In the genomic region with DNA sequence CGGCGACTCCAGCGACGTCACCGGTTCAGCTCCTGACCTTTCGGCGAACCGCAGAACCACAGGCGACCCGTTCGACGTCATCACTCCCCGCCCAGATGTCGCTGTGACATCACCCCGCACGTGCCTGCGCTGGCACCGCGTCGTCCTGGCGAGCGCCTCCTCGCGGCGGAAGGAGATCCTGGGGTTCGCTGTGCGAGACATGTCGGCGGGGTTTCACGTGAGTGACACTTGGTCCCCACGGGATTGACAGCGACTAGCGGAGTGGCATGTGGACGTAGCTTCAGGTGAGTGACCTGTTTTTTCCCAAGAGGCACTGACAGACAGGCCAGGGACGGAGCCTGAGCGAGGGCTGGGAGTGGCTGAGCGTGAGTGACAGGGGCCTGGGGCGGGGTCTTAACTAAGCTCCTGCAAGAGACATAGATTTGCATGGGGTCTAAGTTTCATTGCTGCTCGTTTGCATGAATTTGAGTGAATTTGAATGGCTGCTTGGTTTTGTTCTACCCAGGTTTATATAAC, we compare ENCODE assay signal across 8 mouse cellular contexts.
DNase-seq lines count a peak whose midpoint lies in the region; ATAC-seq lines count a peak whose summit lies in the region.

No protein-coding gene starts in this region.

- peak overlapping the region; percentile 51 for H3K9ac ChIP-seq in hindbrain, embryonic 15.5 days

- peak; percentile 89 for DNase-seq in R1 (ENCODE audit: low read depth, low spot score)
- peak; percentile 98 to 99 for DNase-seq in cerebellum, postnatal 10 days
- peak; percentile 97 to 98 for DNase-seq in frontal cortex, postnatal 36 days (ENCODE audit: low spot score in 2 of 2)
- DNase-seq in left cerebral cortex, adult 11 months (ENCODE audit: low spot score) = peak; percentile 91
- DNase-seq in lung, postnatal 4 days = peak; percentile 95 to 96
- DNase-seq in right cerebral cortex, adult 2 months (ENCODE audit: low spot score in 2 of 2) = peak; percentile 97 to 98
- DNase-seq in urinary bladder, postnatal 14 days (ENCODE audit: low spot score) = peak; percentile 93

- no peaks in the 10 kb centered on the region for H3K9me3 ChIP-seq in hindbrain, embryonic 15.5 days

- peak overlapping the region; percentile 64 for H3K4me3 ChIP-seq in hindbrain, embryonic 15.5 days

- peak; percentile 74 for ATAC-seq in hindbrain, embryonic 15.5 days (ENCODE audit: low FRiP score, low read depth)

- H3K4me1 ChIP-seq in hindbrain, embryonic 15.5 days (replicated peaks) = peaks cover 19% of the 10 kb centered on the region; the same call in 1 of the 2 replicates

- peak overlapping the region; percentile 91 for H3K27ac ChIP-seq in hindbrain, embryonic 15.5 days (replicated peaks)

- no peaks in the 10 kb centered on the region for H3K27me3 ChIP-seq in hindbrain, embryonic 15.5 days

- peaks cover 24% of the 10 kb centered on the region for H3K36me3 ChIP-seq in hindbrain, embryonic 15.5 days

- H3K4me2 ChIP-seq in hindbrain, embryonic 15.5 days = peak overlapping the region; percentile 51

- 20% methylated on average over 39 of the region's 39 CpGs for WGBS in hindbrain, embryonic 15.5 days

Comparison
In these comparisons a context has a peak if more than half of its experiments do, and no peak if none do; other contexts are left out.
1. Peak in every context shown above with its lines: DNase-seq, ATAC-seq, H3K4me3 ChIP-seq and H3K27ac ChIP-seq.